Mouse (Mus musculus): ENCODE data around the gene Bcl10.
"Not testable (repeated sequence)": the region's sequence is repeated elsewhere in the genome, so short reads cannot be mapped to it uniquely, and the experiment has no call there.

Gene Bcl10

DNA sequence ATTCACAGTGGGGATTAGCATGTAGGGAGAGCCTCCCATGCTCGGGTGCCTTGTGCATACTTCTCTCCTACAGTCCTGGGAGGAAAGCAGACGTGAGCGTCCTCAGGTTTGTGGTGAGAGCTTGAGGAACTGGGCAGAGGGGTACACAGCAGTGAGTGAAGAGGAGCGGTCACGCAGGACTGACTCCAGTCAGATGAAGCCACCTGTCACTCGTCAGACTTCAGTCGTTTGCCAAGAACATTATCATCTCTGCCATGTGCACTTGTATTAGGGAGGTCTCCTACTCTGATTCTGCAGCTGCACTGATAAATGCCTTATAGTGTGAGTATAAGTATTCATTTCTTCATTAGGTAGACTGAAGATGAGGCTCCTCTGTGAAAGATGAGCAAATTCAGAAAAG, 21.7 kb downstream of the Bcl10 start:
- in situ Hi-C loops (cut with MboI; ENCODE audit: unreplicated experiment in 2 of 2): loop anchor here (5.0 to 25.0 kb wide), 4 partner anchors 113 to 568 kb away; partner anchors contain the start of genes Rpf1 (in 1 of the 2) and Ssx2ip (in 1 of the 2)

DNA sequence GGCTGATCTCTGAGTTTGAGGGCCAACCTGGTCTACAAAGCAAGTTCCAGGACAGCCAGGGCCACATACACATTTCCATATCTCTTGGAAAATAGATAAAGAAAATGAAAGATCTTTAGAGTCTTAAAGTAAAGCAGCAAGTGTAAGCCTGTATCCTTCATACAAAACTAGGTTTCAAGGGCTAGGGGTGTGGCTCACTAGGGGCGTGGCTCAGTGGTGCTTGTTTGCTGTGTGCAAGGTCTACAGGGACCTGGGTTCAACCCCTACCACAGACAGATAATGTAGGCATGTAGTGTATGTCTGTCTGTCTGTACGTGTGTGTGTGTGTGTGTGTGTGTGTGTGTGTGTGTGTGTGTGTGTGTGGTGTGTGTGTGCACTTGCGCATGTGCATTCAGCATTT, 23.3 kb downstream of the Bcl10 start:
- in situ Hi-C loops (cut with MboI; ENCODE audit: unreplicated experiment in 2 of 2): loop anchor here (5.0 to 25.0 kb wide), 6 partner anchors 41 to 566 kb away; partner anchors contain the start of genes Rpf1 (in 1 of the 2), Ssx2ip (in 1 of the 2) and Syde2 (in 1 of the 2)

DNA sequence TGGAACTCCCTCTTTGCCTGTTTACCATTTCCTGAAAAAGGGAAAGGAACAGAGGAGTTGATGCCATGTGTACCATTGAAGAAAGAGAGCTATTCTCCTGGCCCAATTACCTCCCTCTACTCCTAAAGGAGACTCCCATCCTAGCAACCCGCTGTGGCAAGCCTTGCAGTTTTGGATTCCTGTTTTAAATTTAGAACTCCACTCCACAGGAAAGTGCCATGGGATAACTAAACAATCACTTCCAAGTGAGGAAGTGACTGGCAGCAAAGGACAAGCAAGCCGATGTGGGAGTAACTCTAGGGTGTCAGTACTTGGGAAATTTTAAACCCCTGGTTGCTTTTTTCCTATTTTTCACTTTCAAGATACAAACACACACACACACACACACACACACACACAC, 24.1 kb downstream of the Bcl10 start:
- in situ Hi-C loops (cut with MboI; ENCODE audit: unreplicated experiment in 2 of 2): loop anchor here (5.0 to 25.0 kb wide), 6 partner anchors 41 to 566 kb away; partner anchors contain the start of genes Rpf1 (in 1 of the 2), Ssx2ip (in 1 of the 2) and Syde2 (in 1 of the 2)

DNA sequence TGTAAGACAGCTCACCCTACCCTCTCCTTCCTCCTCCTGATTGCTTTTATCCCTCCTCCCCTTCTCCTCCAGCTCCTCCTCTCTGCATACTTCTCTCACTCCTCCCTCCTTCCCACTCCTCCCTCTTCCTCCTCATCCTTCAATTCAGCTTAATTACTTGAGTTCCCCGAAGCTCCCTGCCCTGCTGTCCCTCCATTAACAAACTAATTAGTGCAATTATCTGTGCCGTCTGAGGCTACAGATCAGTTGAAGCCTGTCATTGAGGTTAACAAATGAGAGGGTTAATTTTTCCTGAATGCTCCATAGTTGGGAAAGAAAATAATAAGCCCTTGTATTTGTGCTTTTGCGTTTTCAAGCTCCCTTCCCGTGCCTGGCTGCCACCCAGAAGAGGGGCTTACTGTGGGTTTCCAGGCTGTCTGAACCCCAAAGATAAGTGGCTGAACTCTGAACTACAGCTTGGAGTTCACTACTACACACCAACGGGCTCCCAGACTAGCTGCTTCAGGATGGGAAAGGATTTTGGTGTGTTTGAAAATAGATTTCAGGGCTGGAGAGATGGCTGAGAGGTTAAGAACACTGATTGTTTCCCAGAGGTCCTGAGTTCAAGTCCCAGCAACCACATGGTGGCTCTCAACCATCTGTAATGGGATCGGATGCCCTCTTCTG, 25.1 kb downstream of the Bcl10 start:
- in situ Hi-C loops (cut with MboI; ENCODE audit: unreplicated experiment in 2 of 2): loop anchor here (5.0 to 25.0 kb wide), 6 partner anchors 40 to 565 kb away; partner anchors contain the start of genes Rpf1 (in 1 of the 2), Ssx2ip (in 1 of the 2) and Syde2 (in 1 of the 2)

DNA sequence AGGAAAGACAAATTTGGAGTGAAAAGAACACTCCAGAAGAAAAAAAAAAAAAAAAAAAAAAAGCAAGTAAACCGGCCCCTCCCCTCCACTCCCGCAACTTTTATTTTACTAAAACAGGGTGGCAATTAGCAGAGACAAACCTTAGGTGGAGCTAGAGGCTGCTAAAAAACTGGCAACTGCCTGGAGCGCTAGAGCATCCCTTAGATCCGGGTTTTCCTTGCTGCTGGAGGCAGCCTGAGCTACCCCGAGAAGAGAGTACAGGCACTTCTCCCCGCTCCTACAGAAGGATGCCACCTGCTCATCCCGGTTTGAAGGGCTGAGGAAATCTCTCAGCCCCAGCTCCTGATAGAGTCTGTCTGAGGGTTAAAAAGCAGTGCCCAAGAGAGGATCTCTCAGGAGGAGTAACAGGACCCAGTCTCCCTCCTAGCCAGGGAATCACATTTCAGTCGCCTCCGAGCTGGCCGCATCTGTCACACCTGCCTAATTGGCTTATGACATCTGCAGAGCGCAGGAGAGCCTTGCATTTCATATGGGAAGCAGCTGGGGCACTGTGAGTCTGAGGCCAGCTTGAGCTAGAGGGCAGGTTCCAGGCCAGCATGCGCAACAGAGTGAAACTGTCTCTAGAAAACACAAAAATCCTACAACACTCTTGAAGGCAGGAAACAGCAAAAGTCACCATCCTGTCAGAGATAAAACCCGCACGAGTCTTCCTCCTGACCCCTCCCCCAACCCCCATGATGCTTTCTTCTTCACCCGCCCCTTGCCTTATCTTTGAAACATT, 27.6 kb downstream of the Bcl10 start:
- in situ Hi-C loops (cut with MboI; ENCODE audit: unreplicated experiment in 2 of 2): no loop called here

DNA sequence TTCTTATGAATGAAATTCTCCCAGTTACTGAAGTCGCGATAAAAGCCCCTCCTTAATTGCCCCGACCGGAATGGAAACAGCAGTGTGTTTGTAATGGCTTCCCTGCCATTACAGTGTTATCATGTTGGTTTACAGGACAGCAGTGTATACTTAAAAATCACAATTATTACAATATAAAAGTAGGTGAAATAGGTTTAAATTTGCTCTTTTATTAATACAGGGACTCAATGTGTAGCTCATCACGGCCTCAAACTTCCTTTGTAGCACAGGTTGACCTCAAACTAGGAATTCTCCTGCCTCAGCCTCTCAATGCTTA, 28.2 kb downstream of the Bcl10 start:
- in situ Hi-C loops (cut with MboI; ENCODE audit: unreplicated experiment in 2 of 2): no loop called here

DNA sequence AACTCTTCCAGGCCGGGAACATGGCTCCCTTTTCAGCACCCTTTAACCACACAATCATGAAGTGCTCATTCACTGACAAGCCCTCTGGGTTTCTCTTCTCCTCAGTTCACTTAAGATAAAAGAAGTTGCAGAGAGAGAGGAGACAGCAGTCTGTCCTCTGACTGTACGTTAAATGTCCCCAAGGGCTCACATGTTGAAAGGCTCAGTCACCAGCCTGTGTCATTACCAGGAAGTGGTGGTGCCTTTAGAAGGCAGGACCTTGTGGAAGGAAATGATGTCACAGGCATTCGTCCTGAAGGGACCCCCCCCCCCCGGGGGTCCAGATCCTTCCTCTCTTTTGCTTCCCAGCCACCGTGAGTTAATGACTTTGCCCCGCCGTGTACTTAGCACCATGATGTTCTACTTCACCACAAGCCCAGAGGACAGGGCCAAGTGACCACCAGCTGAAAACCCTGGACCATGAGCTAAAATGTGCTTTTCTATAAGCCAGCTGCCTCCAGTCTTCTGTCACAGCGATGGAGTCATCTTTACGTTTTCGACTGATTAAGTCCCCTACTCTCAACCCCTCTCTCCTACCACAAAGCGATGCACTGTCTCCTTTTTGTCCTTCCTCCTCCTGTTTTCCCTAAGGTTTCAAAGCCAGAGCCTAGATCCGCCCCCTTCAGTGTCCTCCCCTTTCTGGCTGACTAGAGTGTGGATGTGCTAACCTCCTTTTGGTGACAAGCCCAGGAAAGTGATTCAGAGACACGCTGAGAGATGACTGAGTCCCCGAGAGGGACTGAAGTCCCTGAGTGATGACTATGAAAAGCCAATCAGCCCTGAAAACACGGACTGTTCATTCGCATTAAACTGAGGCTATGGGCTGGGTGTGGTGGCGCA, 28.9 kb downstream of the Bcl10 start:
- in situ Hi-C loops (cut with MboI; ENCODE audit: unreplicated experiment in 2 of 2): no loop called here

DNA sequence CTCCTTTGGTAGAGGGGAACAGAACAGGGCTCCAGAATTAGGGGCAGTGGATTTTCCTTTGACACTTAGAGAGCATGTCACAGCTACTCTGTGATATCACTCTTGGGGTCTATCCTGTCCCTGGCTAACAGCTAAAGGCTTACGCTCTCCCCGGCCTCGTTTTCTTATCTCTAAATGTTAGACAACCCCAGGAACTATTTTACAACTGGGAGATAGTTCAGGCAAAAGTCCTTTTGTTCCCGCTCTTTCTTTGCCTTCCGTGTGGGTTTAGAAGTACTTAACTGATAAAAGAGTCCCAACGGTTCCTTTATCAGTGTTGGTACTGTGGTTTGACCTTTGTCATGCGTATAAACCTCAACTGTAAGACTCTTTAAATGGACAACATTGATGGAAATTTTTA, 30.3 kb downstream of the Bcl10 start:
- in situ Hi-C loops (cut with MboI; ENCODE audit: unreplicated experiment in 2 of 2): no loop called here

DNA sequence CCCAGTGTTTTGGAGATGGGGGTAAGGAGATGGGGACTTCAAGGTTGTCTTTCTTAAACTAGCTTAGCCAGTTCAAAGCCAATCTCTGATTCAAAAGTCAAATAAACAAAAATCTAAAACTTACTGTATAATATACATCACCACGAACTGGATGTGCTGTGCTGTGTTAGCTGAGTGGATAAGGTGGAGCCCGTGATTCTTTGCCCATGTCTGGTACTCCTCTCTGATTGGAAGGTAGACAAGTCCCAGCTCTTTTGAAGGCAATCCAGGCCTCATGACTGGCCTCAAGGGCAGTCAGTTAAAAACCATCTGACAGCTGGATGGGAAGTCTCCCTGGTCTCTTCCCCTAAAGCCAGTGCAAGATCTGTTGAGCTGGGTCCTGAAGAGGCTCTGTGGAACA, 30.8 kb downstream of the Bcl10 start:
- in situ Hi-C loops (cut with MboI; ENCODE audit: unreplicated experiment in 2 of 2): no loop called here

DNA sequence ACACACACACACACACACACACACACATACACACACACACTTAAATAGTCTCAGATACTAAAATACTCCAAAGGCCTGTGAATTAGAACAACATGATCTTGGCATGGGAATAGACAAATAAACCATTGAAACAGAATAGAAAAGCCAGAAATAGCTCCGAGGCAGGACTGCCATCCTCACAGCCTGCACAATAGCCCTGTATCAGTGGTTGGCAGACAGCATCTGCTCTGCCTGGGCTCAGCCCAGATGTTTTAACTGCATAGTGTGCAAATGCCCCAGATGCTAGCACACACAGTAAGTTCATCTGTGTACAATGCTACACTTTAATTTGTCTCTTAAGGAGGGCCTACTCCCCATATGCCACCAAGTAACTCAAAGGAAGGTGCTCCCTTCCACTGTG, 37.2 kb downstream of the Bcl10 start:
- in situ Hi-C loops (cut with MboI; ENCODE audit: unreplicated experiment in 2 of 2): no loop called here

DNA sequence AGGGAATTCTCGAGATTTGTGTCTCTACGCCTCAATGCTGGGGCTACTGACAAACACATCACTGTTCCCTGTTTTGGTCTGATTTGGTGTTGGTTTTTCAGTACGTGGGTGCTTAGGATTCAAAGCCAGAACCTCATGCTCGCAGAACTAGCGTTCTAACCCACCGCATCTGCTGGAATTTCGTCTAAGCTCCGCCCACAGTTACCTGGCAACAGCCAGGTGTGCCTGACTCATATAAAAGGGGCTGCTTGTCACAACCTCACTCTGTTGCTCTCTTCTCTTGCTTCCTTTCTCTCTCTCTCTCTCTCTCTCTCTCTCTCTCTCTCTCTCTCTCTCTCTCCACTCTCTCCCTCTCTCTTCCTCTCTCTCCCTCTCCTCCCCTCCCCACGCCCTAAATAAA, 39.8 kb downstream of the Bcl10 start:
- in situ Hi-C loops (cut with MboI; ENCODE audit: unreplicated experiment in 2 of 2): no loop called here

DNA sequence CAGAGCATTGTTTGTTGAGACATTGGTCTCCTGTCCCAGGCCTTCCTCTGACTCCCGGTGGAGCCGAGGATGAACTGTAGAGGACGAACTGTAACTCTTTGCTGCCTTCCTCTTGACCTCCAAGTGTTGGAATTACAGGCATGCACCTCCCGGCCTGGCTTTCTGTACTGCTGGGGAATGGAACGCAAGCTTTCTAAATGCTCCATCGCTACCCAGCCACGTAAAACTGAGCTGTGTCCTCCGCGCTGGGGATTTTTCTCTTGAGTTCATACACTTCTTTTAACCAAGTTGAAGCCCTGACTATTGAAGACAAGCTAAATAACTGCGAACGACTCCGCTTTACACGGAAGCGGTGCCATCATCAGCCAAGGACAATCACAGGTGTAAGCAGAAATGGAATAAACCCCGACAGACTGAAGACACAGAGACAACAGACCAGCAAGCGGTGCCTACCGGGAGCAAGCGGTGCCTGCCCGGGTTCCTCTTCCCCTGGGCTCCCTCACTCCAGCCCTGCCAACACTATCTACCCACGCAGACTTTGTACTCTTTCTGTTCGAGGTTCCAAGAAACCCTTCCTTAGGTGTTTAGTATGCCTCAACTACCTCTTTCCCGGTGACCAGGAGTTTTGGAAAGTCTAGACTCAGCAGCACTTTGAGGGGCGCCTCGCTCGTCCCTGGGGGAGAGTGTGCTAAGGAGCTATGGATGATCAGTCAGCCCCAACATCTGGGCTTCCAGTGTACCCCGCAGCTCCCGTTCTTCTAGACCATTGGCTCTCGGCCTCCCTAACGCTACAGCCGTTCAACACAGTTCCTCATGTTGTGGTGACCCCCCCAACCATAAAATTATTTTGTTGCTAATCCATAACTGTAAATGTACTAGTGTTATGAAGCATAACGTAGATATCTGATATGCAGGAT, 40.8 kb downstream of the Bcl10 start:
- in situ Hi-C loops (cut with MboI; ENCODE audit: unreplicated experiment in 2 of 2): no loop called here

DNA sequence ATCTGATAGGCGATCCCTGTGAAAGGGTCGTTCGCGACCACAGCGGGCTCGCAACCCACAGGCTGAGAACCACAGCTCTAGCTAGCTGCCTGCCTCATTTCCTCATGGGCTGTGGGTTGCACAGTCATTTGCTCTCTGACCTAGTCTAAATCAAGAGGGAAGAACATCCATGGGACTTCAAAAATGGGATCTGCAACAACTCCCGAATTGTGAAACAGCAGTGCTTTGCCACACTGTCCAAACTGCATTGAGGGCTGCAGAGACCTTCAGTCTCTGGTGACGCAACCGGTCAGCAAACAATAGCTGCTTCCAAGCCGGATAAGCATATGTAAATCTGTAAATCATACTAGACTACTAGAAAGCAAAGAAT, 41.4 kb downstream of the Bcl10 start:
- in situ Hi-C loops (cut with MboI; ENCODE audit: unreplicated experiment in 2 of 2): no loop called here

DNA sequence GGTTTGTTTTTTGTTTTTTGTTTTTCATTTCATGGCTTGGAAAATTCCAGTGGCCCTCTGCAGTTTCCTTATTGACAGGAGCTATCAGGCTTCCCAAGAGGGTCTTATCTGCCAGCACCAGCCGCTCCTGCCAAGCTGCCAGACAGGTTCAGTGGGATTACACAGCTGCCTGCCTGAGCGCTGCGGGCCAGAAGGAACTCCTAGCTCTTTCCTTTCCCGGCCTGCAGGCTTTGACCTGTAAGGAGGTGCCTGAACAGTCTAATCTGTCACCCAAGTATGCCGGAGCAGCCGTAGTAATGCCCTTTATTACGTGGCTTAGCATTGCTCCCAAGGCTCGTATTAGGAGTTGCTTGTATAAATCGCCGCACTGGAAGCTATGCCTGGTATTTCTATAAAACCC, 41.9 kb downstream of the Bcl10 start:
- in situ Hi-C loops (cut with MboI; ENCODE audit: unreplicated experiment in 2 of 2): no loop called here

DNA sequence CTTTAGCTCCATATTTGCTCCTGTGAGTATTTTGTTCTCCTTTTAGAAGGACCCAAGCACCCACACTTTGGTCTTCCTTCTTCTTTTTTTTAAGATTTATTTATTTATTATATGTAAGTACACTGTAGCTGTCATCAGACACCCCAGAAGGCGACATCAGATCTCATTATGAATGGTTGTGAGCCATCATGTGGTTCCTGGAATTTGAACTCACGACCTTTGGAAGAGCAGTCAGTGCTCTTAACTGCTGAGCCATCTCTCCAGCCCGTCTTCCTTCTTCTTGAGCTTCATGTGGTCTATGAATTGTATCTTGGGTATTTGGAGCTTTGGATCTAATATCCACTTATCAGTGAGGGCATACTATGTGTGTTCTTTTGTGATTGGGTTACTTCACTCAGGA, 43.0 kb downstream of the Bcl10 start:
- in situ Hi-C loops (cut with MboI; ENCODE audit: unreplicated experiment in 2 of 2): not testable (repeated sequence)

DNA sequence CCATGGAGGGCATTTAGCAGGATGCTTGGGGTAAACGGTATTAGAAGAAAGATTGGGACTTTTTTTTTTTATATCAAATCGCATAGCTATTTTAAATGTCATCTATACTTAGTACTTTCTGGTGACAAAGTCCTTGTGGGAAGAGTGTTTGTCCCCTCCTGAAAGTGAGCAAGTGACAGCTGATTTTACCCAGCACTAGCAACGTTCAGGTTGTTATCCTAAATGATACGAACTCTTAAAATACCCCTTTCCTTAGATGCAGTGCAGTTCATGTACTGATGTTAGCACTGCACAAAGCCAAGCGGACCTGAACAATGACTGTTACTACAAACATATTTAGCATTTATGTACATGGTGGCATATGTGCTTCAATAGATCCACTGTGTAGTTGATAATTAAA, 44.2 kb downstream of the Bcl10 start:
- in situ Hi-C loops (cut with MboI; ENCODE audit: unreplicated experiment in 2 of 2): no loop called here

DNA sequence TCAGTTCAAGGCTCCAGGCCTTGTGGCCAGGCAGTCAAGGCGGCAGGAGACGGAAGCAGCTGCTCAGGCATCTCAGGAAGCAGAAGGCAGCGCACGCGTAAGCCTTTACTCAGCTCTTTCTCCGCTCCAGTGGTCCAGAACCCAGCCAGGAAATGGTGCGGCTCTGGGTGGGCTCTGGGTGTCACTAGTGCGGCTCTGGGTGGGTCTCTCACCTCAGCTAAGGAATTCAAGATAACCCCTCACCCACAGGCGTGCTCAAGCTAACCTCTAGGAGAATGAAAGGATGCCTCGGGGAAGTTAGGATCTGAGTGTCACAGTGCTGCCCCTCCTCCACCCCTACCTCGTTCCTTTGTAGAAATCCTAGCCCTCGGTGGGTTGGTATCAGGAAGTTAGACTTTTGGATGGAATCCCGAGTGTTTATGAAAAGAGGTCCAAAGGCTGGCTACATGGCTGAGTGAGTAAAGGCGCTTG, 46.5 kb downstream of the Bcl10 start:
- in situ Hi-C loops (cut with MboI; ENCODE audit: unreplicated experiment in 2 of 2): no loop called here

DNA sequence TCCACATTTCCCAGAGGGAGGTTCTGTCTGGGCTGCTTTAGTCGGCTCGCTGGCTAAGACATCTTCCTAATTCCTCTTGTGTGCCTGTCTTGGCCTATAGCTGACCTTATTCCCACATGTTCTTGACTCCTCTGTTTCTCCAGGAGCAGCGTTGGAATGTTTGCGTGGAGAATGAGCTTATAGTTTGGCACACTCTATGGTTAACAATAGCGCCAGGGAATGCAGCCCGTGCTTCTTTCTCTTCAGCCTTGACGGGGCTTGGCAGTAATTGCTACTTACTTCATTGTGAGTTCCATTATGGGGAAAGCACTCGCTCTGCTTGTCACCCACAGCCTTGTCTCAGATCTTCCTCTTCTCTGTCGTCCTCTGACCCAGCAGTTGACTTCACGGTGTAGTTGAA, 48.9 kb downstream of the Bcl10 start:
- in situ Hi-C loops (cut with MboI; ENCODE audit: unreplicated experiment in 2 of 2): no loop called here

DNA sequence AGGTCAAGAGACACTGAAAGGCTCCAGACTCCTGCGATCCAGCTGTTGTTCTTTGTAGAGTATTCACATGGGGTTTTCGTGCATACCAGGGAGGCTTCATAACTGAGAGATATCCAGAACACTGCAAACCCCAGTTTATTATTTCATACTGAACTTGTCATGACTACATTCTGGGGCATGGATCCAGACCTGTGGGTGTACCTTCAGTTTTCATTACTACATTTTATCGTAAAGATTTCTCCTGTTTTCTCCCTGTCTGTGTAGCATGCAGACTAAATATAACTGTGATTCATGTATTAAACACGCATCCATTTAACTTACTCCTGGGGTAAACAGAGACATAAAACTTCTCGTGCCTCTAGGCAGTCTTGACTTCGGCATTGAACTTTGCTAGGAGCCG, 52.4 kb downstream of the Bcl10 start:
- in situ Hi-C loops (cut with MboI; ENCODE audit: unreplicated experiment in 2 of 2): no loop called here
